20 mouse cellular contexts compared by ENCODE assay signal in genomic region chr17:78794390-78794789, GRCm38 (mm10). TPM values are rescaled to one million over a fixed set of nuclear protein-coding genes. Genes with fewer than 3 reads are reported as not detected.
DNase-seq lines count a peak whose midpoint lies in the region; ATAC-seq and TF ChIP-seq lines count a peak whose summit lies in the region.
"Had no signal": no experiment of that assay in that cellular context is flagged by ENCODE, and none has a peak within 500 bp of the region (broad histone marks: within the 10 kb centered on the region; RNA-seq: fewer than 3 reads in every experiment).

No protein-coding gene starts in this region.

- no peaks in the 10 kb centered on the region for H3K4me1 ChIP-seq in liver, postnatal 0 days (ENCODE audit: insufficient read depth)
- H3K4me1 ChIP-seq: embryonic facial prominence, embryonic 15.5 days; forebrain, embryonic 15.5 days; hindbrain, embryonic 13.5 days had no signal

- peak; percentile 42; the same call in 1 of the 2 replicates for ATAC-seq in common myeloid progenitor, adult 5-6 weeks (replicated peaks; ENCODE audit: low read depth, poor library complexity, severe bottlenecking)
- peak; percentile 23; the same call in 1 of the 2 replicates for ATAC-seq in liver, postnatal 0 days
- ATAC-seq in monocyte, adult 5-6 weeks (replicated peaks; ENCODE audit: insufficient number of reproducible peaks, low FRiP score, low TSS enrichment, poor library complexity, severe bottlenecking) = no peak
- ATAC-seq: forebrain, embryonic 15.5 days; hindbrain, postnatal 0 days had no signal

- no peaks in the 10 kb centered on the region for H3K9me3 ChIP-seq in liver, postnatal 0 days (ENCODE audit: low read length)
- H3K9me3 ChIP-seq: embryonic facial prominence, embryonic 15.5 days; forebrain, embryonic 15.5 days; heart, embryonic 13.5 days; hindbrain, embryonic 13.5 days had no signal

- H3K27ac ChIP-seq in liver, postnatal 0 days (ENCODE audit: low read depth) = no peak overlapping the region
- H3K27ac ChIP-seq: embryonic facial prominence, embryonic 15.5 days; forebrain, embryonic 15.5 days; heart, embryonic 13.5 days; hindbrain, embryonic 13.5 days; hindbrain, postnatal 0 days had no signal

- no peak overlapping the region for H3K4me2 ChIP-seq in liver, postnatal 0 days (ENCODE audit: low read depth, low read length)
- H3K4me2 ChIP-seq: embryonic facial prominence, embryonic 15.5 days; forebrain, embryonic 15.5 days; heart, embryonic 13.5 days; hindbrain, embryonic 13.5 days had no signal

- H3K9ac ChIP-seq in liver, postnatal 0 days (replicated peaks) = no peak overlapping the region
- H3K9ac ChIP-seq: embryonic facial prominence, embryonic 15.5 days; forebrain, embryonic 15.5 days; heart, embryonic 13.5 days; hindbrain, embryonic 13.5 days had no signal

- TF ChIP-seq CTCF in liver, postnatal 0 days (IDR thresholded peaks at IDR 0.05; ENCODE audit: low read depth) = no peak

- H3K27me3 ChIP-seq in liver, postnatal 0 days (ENCODE audit: insufficient read depth, low read length) = no peaks in the 10 kb centered on the region
- H3K27me3 ChIP-seq: embryonic facial prominence, embryonic 15.5 days; forebrain, embryonic 15.5 days; heart, embryonic 13.5 days; hindbrain, embryonic 13.5 days had no signal

- 64% methylated on average over 5 of the region's 5 CpGs for WGBS in liver, postnatal 0 days (ENCODE audit: insufficient replicate concordance)

- DNase-seq in 3T3-L1 (ENCODE audit: low read depth, low spot score) = peak; percentile 29
- DNase-seq in 416B (ENCODE audit: low read depth) = peak; percentile 36
- no peak for DNase-seq in liver, postnatal 0 days
- no peak for DNase-seq in right cerebral cortex, postnatal 4 days
- DNase-seq in kidney, postnatal 36 days = no peak
- DNase-seq in cerebellum, adult 11 months = no peak
- DNase-seq: adrenal gland, adult 8-10 months; cerebellum, adult 11-12 months; cerebellum, adult 9-11 months; embryo, embryonic 11 days; gastrocnemius, postnatal 14 days; heart, postnatal 14 days had no signal

- TF ChIP-seq EP300 in liver, postnatal 0 days (IDR thresholded peaks at IDR 0.05; ENCODE audit: low read depth) = no peak

- peaks cover 29% of the 10 kb centered on the region for H3K36me3 ChIP-seq in liver, postnatal 0 days (replicated peaks; ENCODE audit: insufficient read depth, low read length)

- H3K4me3 ChIP-seq in liver, postnatal 0 days (ENCODE audit: low read depth, low read length) = no peak overlapping the region
- H3K4me3 ChIP-seq: embryonic facial prominence, embryonic 15.5 days; erythroblast, embryonic 14.5 days; forebrain, embryonic 15.5 days; heart, embryonic 13.5 days; hindbrain, embryonic 13.5 days had no signal

RNA-seq across cellular contexts. Expression of gene Heatr5b, which starts 40.8 kb away (rescaled TPM):
- total RNA-seq in common myeloid progenitor, adult 5-6 weeks (2017) = 18.8 and 26.5 TPM in 2 replicates
- polyA plus RNA-seq in liver, postnatal 0 days (2015; fragmentation: Nextera tagmentation; extraction: Ambion mirVana) = 2.3 and 2.5 TPM in 2 replicates
- total RNA-seq in monocyte, adult 5-6 weeks (2017) = 12.3 to 29.5 TPM (median 25.0 TPM) in 3 replicates

RNA-seq across cellular contexts. Expression of gene Gpatch11, which starts 41.0 kb away (rescaled TPM):
- 22.2 and 36.1 TPM in 2 replicates for total RNA-seq in common myeloid progenitor, adult 5-6 weeks (2017)
- polyA plus RNA-seq in liver, postnatal 0 days (2015; fragmentation: Nextera tagmentation; extraction: Ambion mirVana) = 13.9 and 15.8 TPM in 2 replicates
- 57.6 to 86.9 TPM (median 66.9 TPM) in 3 replicates for total RNA-seq in monocyte, adult 5-6 weeks (2017)

RNA-seq across cellular contexts. Expression of gene Strn, which starts 57.4 kb away (rescaled TPM):
- 21.3 and 50.8 TPM in 2 replicates for total RNA-seq in common myeloid progenitor, adult 5-6 weeks (2017)
- 1.2 and 1.7 TPM in 2 replicates for polyA plus RNA-seq in liver, postnatal 0 days (2015; fragmentation: Nextera tagmentation; extraction: Ambion mirVana)
- 30.8 to 64.1 TPM (median 39.5 TPM) in 3 replicates for total RNA-seq in monocyte, adult 5-6 weeks (2017)

Comparison
In these comparisons a context has a peak if more than half of its experiments do, and no peak if none do; other contexts are left out.
1. DNase-seq: peak in 3T3-L1 (single experiment) and 416B (single experiment); none in liver, postnatal 0 days (single experiment), right cerebral cortex, postnatal 4 days (single experiment), kidney, postnatal 36 days (0 of 2) and cerebellum, adult 11 months (single experiment).